Mouse (Mus musculus) bone marrow macrophage, adult 2 months (primary cell): ENCODE measurements around the gene Zgpat.

Source experiments
- CTCF ChIP-seq: IDR thresholded peaks from 2 replicates; pipeline ENCODE4 v1.5.1; 2012; ENCODE audit warnings: low read depth, mild to moderate bottlenecking, low read length, moderate library complexity
- POLR2A ChIP-seq: IDR thresholded peaks from 2 replicates; pipeline ENCODE4 v1.6.1; 2012; ENCODE audit warnings: mild to moderate bottlenecking, low read depth, low read length, borderline replicate concordance

GRCm38 (mm10) chr2:181392600-181393213 is 28.0 kb downstream of the Zgpat start:
- TF ChIP-seq POLR2A (no peak), CTCF (peak; percentile 96)
